Mouse (Mus musculus): Measurements from ENCODE around the gene Gmds. TPM values are rescaled to one million over a fixed set of nuclear protein-coding genes. Genes with fewer than 3 reads are reported as not detected.

The Gmds gene
- total RNA-seq, 2 experiments from 2014 or later: 2.7 to 2.8 TPM

DNA sequence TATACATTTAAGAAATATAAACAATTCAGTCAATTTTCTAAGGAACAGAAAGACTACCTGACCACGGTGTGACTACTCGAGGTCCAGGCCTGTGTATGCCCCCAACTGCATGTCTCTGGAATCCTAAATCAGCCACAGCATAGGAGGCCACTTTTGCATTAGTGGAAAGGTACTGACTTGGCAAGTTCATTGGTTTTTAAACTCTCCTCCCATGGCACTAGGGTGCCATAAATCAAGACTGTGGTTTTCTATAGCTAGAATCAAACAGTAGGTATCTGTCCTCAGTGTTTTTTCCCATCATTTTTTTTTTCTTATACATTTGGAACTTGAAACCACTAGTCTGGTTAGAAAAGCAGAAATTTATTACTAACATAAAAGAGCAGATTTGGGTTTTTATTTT lies 68.8 kb downstream of the Gmds start:
- no peak for DNase-seq
- intact Hi-C loops (cut with DNase I; ENCODE audit: low total_unique reads): no loop called here

DNA sequence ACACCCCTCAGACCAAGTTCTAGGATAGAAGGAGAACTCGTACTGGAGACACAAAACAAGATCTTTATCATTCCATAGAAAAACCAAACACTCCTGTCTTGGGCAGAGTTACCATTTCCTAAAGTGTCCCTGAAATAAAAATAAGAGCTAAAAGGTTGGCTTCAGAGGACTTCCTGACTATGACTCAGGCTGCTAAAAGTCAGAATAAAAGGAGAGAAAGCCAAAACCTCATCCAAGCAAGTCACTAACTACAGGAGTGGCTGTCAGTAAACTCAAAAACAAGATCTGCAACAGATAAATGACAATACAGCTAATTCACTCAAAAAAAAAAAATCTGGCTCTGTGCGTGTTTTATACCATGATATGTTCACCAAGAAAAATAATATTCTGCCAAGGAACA lies 69.3 kb downstream of the Gmds start:
- DNase-seq: no peak
- intact Hi-C loops (cut with DNase I; ENCODE audit: low total_unique reads): no loop called here

DNA sequence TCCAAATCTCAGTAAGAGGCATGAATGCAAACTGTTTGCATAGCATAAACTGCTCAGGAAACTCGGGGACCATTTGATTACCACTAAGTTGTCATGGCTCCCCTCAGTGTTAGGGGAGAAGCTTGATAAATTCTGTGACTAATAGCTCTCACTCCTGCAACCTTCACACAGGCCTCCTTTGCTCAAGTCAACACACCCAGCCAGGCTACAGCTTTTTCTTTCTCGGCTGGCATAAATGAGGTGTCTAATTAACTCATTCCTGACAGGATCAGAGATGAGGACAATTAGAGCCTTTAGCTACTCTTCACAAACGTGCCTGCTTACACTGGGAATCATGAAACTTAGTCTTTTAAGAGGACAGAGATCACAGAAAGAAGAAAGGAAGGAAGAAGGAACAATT lies 70.3 kb downstream of the Gmds start:
- no peak for DNase-seq
- intact Hi-C loops (cut with DNase I; ENCODE audit: low total_unique reads): no loop called here

GRCm38 (mm10) chr13:32267184-32267775 lies 71.3 kb downstream of the Gmds start:
- intact Hi-C loops (cut with DNase I; ENCODE audit: low total_unique reads): no loop called here
- DNase-seq: no peak

DNA sequence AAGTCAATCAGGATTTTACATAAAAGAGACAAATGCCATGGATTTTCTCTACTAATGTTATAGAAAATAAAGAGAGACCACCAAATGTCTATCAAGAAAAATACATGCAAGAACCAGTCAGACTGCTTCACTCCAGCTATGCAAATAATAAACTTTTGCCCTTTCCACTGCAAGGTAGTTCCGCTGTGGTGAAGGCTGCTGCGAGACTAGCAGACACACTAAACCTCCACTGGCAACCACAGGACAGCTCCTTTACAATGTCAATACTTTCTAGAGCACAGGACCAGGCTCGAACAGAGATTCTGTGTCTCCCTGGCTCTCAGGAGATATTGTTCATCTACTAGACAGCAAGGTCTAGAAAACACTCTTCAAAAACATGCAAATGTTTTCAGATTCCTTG lies 71.8 kb downstream of the Gmds start:
- intact Hi-C loops (cut with DNase I; ENCODE audit: low total_unique reads): no loop called here
- DNase-seq: no peak

DNA sequence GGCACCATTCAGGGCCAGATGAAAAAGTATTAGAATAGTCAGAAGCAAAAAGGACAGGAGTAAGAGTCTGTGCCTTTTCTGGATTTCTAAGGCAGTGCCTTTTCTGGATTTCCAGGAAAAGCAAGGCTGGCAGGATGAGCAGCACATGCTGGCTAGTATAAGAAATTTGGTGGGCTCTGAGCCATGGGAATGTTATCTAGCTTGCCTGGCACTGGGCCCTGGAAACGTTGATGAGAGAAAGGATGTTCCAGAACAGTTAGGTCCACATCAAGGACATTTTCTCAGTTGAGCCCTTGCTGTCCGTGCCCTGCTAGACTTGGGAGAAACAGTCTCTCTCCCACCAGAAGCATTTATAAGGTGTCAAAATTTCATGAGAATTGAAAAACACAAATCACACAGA lies 82.4 kb downstream of the Gmds start:
- intact Hi-C loops (cut with DNase I; ENCODE audit: low total_unique reads): no loop called here
- DNase-seq: peak; percentile 11

GRCm38 (mm10) chr13:32252276-32252675 lies 86.3 kb downstream of the Gmds start:
- DNase-seq: no peak
- intact Hi-C loops (cut with DNase I; ENCODE audit: low total_unique reads): no loop called here

- intact Hi-C loops (cut with DNase I; ENCODE audit: low total_unique reads): no loop called here
- no peak for DNase-seq
Measured at GRCm38 (mm10) chr13:32242200-32242599, 96.3 kb downstream of the Gmds start.

DNA sequence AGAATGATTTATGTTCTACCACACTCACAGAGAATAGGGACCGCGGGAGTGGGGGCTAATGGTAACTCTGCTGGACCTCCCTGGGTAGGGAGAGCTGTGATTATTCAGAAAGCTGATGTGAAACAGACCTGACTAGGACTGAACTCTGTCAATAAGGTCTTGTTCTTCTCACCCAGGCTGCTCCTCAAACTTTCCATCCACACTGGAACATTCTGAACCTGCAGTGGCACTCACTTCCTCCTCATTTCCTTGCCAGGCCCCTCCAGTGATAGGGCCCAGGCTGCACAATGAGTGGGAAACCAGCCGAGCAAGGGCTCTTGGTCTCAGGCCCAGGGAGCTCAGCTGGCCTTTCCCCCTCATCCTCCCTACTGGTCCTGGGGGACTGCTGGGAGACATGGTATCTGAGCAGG lies 102.3 kb downstream of the Gmds start:
- peak; percentile 32 for DNase-seq
- intact Hi-C loops (cut with DNase I; ENCODE audit: low total_unique reads): no loop called here

DNA sequence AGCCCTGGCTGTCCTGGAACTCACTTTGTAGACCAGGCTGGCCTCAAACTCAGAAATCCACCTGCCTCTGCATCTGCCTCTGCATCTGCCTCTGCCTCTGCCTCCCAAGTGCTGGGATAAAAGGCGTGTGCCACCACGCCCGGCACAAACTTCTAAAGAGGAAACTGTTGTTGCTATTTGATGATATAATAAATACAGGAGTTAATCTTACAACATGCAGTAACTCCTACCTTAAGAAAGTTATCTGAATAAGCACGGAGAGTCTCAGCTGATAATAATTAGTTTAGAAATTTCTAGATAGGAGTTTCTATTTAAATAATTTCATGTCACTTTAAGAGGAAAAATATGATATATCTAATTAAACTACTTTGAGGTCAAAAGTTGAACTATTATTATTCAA lies 103.5 kb downstream of the Gmds start:
- intact Hi-C loops (cut with DNase I; ENCODE audit: low total_unique reads): no loop called here
- DNase-seq: no peak

GRCm38 (mm10) chr13:32234019-32234418 lies 104.5 kb downstream of the Gmds start:
- DNase-seq: no peak
- intact Hi-C loops (cut with DNase I; ENCODE audit: low total_unique reads): no loop called here

DNA sequence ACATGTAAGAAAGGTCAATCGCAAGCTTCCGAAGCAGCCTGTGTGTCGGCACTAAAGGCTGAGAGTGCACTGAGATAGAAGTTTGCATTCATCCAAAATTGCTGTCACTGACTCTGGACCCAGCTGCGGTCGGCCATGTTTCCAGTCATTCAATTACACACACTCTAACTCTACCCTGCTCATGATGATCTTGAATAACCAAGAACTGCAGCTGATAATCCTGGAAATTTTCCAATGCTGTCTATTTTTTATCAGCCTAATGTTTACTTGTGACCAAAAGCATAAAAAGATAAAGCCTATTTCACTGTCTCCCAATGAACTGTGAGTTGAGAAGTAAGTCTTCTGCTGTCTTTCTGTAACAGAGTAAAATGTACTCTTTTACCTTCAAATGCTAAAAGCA lies 106.1 kb downstream of the Gmds start:
- intact Hi-C loops (cut with DNase I; ENCODE audit: low total_unique reads): no loop called here
- DNase-seq: no peak

- DNase-seq: no peak
- intact Hi-C loops (cut with DNase I; ENCODE audit: low total_unique reads): no loop called here
Measured at GRCm38 (mm10) chr13:32231956-32232355, 106.6 kb downstream of the Gmds start.

DNA sequence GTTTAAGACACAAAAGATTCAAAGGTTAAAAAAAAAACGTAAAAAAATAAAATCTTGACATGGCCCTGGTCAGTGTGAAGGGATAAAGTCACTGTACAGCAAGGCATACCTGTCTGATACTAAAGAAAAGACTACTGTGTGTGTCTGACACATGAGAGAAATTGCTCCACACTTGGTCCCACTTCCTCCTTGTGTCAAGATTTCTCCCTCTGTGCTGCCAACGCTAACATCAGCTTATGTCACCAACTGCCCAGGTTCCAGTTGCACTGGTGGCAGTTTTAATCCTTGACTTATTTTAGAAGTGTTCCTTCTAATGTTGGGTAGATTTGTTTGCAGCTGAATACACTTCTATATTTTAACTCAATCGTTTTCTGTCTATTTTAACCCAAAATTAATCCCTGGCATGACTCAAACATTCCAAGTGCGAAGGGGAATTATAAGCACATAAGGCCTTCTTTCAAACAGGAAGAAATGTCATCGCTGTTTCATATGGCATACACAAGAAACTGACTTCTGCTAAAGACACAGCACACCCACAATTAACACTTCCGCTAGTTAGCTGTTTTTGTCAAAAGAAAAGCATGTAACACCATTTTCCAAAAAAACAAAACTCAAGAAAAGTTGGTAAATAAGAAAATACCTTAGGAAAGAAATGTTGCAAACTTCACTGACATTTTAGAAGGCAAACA lies 110.5 kb downstream of the Gmds start:
- intact Hi-C loops (cut with DNase I; ENCODE audit: low total_unique reads): no loop called here
- no peak for DNase-seq

GRCm38 (mm10) chr13:32217647-32218046 lies 120.9 kb downstream of the Gmds start:
- DNase-seq: no peak
- intact Hi-C loops (cut with DNase I; ENCODE audit: low total_unique reads): loop anchor here (5.0 kb wide), 1 partner anchor 415 kb away; no protein-coding TSS in a partner anchor

GRCm38 (mm10) chr13:32213702-32214452 lies 124.7 kb downstream of the Gmds start:
- intact Hi-C loops (cut with DNase I; ENCODE audit: low total_unique reads): no loop called here
- no peak for DNase-seq

GRCm38 (mm10) chr13:32212125-32212524 lies 126.4 kb downstream of the Gmds start:
- intact Hi-C loops (cut with DNase I; ENCODE audit: low total_unique reads): no loop called here
- DNase-seq: no peak

DNA sequence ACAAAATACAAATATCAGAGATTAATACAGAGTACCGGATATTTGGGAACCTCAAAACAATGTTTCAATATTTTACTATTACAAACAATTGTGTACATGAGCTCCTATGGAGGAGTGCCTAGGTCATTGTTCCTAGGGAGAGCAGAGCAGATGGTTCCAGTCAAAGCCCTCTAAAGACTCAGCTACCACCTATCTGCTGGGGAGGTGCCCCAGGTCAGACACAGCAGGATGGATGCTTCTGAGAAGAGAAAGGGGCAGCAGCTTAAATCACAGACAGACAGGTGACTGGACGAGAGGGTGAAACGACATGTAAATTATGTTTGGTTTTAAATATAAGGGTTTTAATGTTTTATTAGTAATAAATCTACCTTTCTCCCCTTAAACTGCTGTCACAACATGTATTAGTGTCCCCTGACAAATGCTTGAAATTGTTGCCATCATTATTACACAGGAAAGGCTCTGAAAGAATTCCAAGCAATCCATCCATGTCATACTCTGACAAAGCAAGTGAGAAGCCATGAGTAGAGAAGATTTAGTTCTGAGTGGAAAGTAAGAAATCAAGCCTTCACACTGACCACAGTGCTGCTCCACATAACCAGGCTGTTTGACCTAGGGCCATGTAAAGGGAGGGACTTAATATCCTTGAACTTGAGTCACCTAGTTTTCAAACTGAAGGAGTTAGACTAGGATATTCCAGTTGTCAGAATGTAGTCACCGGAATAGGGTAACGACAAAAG lies 131.2 kb downstream of the Gmds start:
- intact Hi-C loops (cut with DNase I; ENCODE audit: low total_unique reads): no loop called here

GRCm38 (mm10) chr13:32179906-32180305 lies 158.6 kb downstream of the Gmds start:
- no peak for DNase-seq
- intact Hi-C loops (cut with DNase I; ENCODE audit: low total_unique reads): no loop called here

More for the DNA sequence above, 131.2 kb downstream of the Gmds start:
- no peak for DNase-seq

DNA sequence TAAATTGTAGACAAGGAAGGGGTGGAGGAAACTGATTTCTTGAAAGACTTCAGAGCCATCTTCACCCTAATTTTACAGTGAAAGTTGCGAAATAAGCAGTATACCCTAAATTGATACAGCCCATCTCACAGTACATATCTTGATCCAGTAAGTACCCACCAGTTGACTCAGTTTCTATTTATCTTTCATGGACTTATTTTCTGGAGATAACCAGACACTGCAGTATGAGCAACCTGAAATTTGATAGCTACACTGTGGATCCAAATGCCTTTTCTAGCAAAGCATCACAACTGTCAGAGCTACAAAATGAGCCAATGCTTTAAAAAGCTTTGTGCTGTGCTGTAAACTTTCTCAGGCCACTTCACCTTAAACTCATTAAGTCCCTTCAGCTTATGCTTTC lies 159.9 kb downstream of the Gmds start:
- intact Hi-C loops (cut with DNase I; ENCODE audit: low total_unique reads): no loop called here
- DNase-seq: no peak
